Mouse (Mus musculus) lung, adult 2 months (tissue): ENCODE data around the gene Fam71b.

Experiments used
- CTCF ChIP-seq: fragments of 200-500 bp; IDR thresholded peaks from 2 replicates; pipeline ENCODE4 v1.5.1; 2011; ENCODE audit warnings: mild to moderate bottlenecking, low read length, control low read depth; ENCODE audit not compliant: insufficient read depth
- POLR2A ChIP-seq: fragments of 200-500 bp; IDR thresholded peaks from 2 replicates; pipeline ENCODE4 v1.6.1; 2011; ENCODE audit warnings: low read depth, mild to moderate bottlenecking, control low read depth, low read length, borderline replicate concordance; ENCODE audit errors: extremely low read depth

DNA sequence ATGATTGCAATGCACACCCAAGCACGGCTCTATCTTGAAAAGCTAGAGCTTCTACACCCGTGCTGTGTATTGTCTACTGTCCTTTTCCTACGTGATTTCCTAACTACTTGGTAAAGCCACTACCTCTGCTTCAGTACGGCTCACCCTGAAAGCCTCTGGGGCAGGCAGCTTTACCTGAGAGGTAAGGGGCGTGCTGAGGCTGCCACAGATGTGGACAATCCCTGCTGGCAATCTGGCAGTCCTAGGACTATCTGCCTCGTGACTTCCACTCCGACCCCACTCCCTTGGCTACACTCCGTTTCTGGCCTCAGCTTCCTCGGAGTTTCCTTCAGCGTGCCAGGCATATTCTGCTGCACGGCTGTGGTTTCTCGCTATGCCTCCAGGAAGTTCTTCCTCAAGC lies 5.2 kb downstream of the Fam71b start:
- no peak for TF ChIP-seq POLR2A
- TF ChIP-seq CTCF: no peak
